ENCODE assay signal across 14 mouse cellular contexts in genomic region chr6:92034713-92035112, GRCm38 (mm10). TPM values are rescaled to one million over a fixed set of nuclear protein-coding genes. Genes with fewer than 3 reads are reported as not detected.
A peak's percentile ranks its signal among the peaks of the same experiment; 100 is the strongest.
DNase-seq lines count a peak whose midpoint lies in the region; ATAC-seq and TF ChIP-seq lines count a peak whose summit lies in the region.
"Had no signal": no experiment of that assay in that cellular context is flagged by ENCODE, and none has a peak within 500 bp of the region (broad histone marks: within the 10 kb centered on the region; RNA-seq: fewer than 3 reads in every experiment).

No protein-coding gene starts in this region.

- no peak for TF ChIP-seq CTCF in lung, embryonic 14.5 days (IDR thresholded peaks at IDR 0.05; ENCODE audit: low read depth)

- H3K9me3 ChIP-seq in lung, embryonic 14.5 days (ENCODE audit: low read depth, low read length), result no peaks in the 10 kb centered on the region
- no peaks in the 10 kb centered on the region for H3K9me3 ChIP-seq in hindbrain, embryonic 10.5 days
- H3K9me3 ChIP-seq: hindbrain, embryonic 15.5 days; liver, embryonic 13.5 days had no signal

- peaks cover 14% of the 10 kb centered on the region; the same call in 1 of the 2 replicates for H3K4me1 ChIP-seq in lung, embryonic 14.5 days (ENCODE audit: insufficient read depth)
- H3K4me1 ChIP-seq in hindbrain, embryonic 10.5 days (replicated peaks), result peaks cover 7% of the 10 kb centered on the region
- H3K4me1 ChIP-seq: hindbrain, embryonic 15.5 days; liver, embryonic 13.5 days had no signal

- no peak overlapping the region for H3K27ac ChIP-seq in lung, embryonic 14.5 days (ENCODE audit: low read depth)
- H3K27ac ChIP-seq in hindbrain, embryonic 10.5 days, result no peak overlapping the region
- H3K27ac ChIP-seq: hindbrain, embryonic 15.5 days; liver, embryonic 13.5 days had no signal

- no peak overlapping the region for H3K4me2 ChIP-seq in lung, embryonic 14.5 days
- H3K4me2 ChIP-seq: hindbrain, embryonic 15.5 days; liver, embryonic 13.5 days had no signal

- no peak overlapping the region for H3K4me3 ChIP-seq in lung, embryonic 14.5 days (ENCODE audit: low read depth, low read length)
- no peak overlapping the region for H3K4me3 ChIP-seq in hindbrain, embryonic 10.5 days
- H3K4me3 ChIP-seq: erythroblast, embryonic 14.5 days; hindbrain, embryonic 15.5 days; liver, embryonic 13.5 days; myocyte had no signal

- peak; percentile 45 for DNase-seq in adrenal gland, postnatal 10 days
- peak; percentile 65 to 85 for DNase-seq in heart, adult 18-20 months
- DNase-seq in kidney, adult 11 months, result peak; percentile 73
- peak; percentile 60 for DNase-seq in lung, embryonic 14.5 days
- DNase-seq in frontal cortex, postnatal 10 days (ENCODE audit: low spot score in 2 of 2), result no peak
- DNase-seq in cerebellum, postnatal 25 days, result no peak
- no peak for DNase-seq in hindbrain, embryonic 10.5 days (ENCODE audit: low spot score)
- DNase-seq: cerebellum, postnatal 10 days; liver, embryonic 13.5 days had no signal

- H3K9ac ChIP-seq in lung, embryonic 14.5 days, result no peak overlapping the region
- H3K9ac ChIP-seq: hindbrain, embryonic 15.5 days; liver, embryonic 13.5 days had no signal

- no peaks in the 10 kb centered on the region for H3K27me3 ChIP-seq in lung, embryonic 14.5 days (ENCODE audit: insufficient read depth, low read length)
- H3K27me3 ChIP-seq in hindbrain, embryonic 10.5 days (ENCODE audit: insufficient read depth, poor library complexity, severe bottlenecking), result no peaks in the 10 kb centered on the region
- H3K27me3 ChIP-seq: hindbrain, embryonic 15.5 days; liver, embryonic 13.5 days; Patski had no signal

- ATAC-seq in lung, embryonic 14.5 days (ENCODE audit: insufficient read depth), result peak; percentile 53
- no peak for ATAC-seq in megakaryocyte, adult 5-6 weeks (ENCODE audit: poor library complexity, severe bottlenecking)
- ATAC-seq: Patski had no signal

- WGBS in lung, embryonic 14.5 days, result 10% methylated on average over 6 of the region's 6 CpGs
- 75% methylated on average over 6 of the region's 6 CpGs for WGBS in hindbrain, embryonic 10.5 days

- H3K36me3 ChIP-seq in lung, embryonic 14.5 days (ENCODE audit: insufficient read depth), result no peaks in the 10 kb centered on the region
- no peaks in the 10 kb centered on the region for H3K36me3 ChIP-seq in hindbrain, embryonic 10.5 days
- H3K36me3 ChIP-seq: hindbrain, embryonic 15.5 days; liver, embryonic 13.5 days had no signal

RNA-seq across cellular contexts. Expression of gene Fgd5, which starts 56.0 kb away (rescaled TPM):
- total RNA-seq in adrenal gland, postnatal 10 days (2021), result 10 to 100 TPM; 21.8 to 27.4 TPM
- 10 to 100 TPM; 20.4 to 22.3 TPM for total RNA-seq in heart, adult 18-20 months (2021)
- 15.6 and 16.9 TPM in 2 replicates for polyA plus RNA-seq in lung, embryonic 14.5 days (2014; fragmentation: Nextera tagmentation; extraction: Ambion mirVana)
- not detected in 2 replicates for total RNA-seq in megakaryocyte, adult 5-6 weeks (2015)
- total RNA-seq in megakaryocyte, adult 5-6 weeks (2017), result not detected in 2 replicates
- polyA plus RNA-seq in hindbrain, embryonic 10.5 days (2016; fragmentation: Nextera tagmentation; extraction: Ambion mirVana), result 7.4 and 8.1 TPM in 2 replicates
- polyA plus RNA-seq: myocyte had no signal

RNA-seq across cellular contexts. Expression of gene Nr2c2, which starts 56.5 kb away (rescaled TPM):
- 10 to 100 TPM; 36.0 to 44.6 TPM for total RNA-seq in adrenal gland, postnatal 10 days (2021)
- total RNA-seq in heart, adult 18-20 months (2021), result 10 to 100 TPM; 20.1 to 24.9 TPM
- 32.3 and 33.4 TPM in 2 replicates for polyA plus RNA-seq in lung, embryonic 14.5 days (2014; fragmentation: Nextera tagmentation; extraction: Ambion mirVana)
- 35.7 and 40.5 TPM in 2 replicates for total RNA-seq in megakaryocyte, adult 5-6 weeks (2015)
- total RNA-seq in megakaryocyte, adult 5-6 weeks (2017), result 43.0 and 43.5 TPM in 2 replicates
- polyA plus RNA-seq in hindbrain, embryonic 10.5 days (2016; fragmentation: Nextera tagmentation; extraction: Ambion mirVana), result 14.6 and 16.8 TPM in 2 replicates

Comparison
In these comparisons a context has a peak if more than half of its experiments do, and no peak if none do; other contexts are left out.
1. DNase-seq: peak in adrenal gland, postnatal 10 days (single experiment), heart, adult 18-20 months (2 of 2), kidney, adult 11 months (single experiment) and lung, embryonic 14.5 days (single experiment); none in frontal cortex, postnatal 10 days (0 of 2), cerebellum, postnatal 25 days (0 of 2) and hindbrain, embryonic 10.5 days (single experiment).
2. RNA of gene Fgd5, which starts 56.0 kb away (total RNA-seq): 21.8 to 27.4 TPM in adrenal gland, postnatal 10 days and 20.4 to 22.3 TPM in heart, adult 18-20 months; not detected in megakaryocyte, adult 5-6 weeks; every median in the first group is over 10 times any median in the second.